Mouse (Mus musculus) heart, postnatal 25 days (tissue): ENCODE results near the gene Mettl7b. TPM values are rescaled to one million over a fixed set of nuclear protein-coding genes. Genes with fewer than 3 reads are reported as not detected.
A peak's percentile ranks its signal among the peaks of the same experiment; 100 is the strongest.

Source experiments
- DNase-seq: peaks from one replicate; pipeline ENCODE4 v3.0.0; 2022; ENCODE audit warnings: low spot score
- intact Hi-C: fragments of 180-260 bp; cut with DNase I; formaldehyde crosslinking; loops from one replicate; pipeline ENCODE4 v1.15.1; 2025
- total RNA-seq, 2 experiments: library from RNA; stranded (reverse); gene quantifications; 2 replicates each; pipeline ENCODE4 v1.2.3; 2021

The Mettl7b gene
- total RNA-seq, 2 experiments from 2014 or later, result not detected

DNA sequence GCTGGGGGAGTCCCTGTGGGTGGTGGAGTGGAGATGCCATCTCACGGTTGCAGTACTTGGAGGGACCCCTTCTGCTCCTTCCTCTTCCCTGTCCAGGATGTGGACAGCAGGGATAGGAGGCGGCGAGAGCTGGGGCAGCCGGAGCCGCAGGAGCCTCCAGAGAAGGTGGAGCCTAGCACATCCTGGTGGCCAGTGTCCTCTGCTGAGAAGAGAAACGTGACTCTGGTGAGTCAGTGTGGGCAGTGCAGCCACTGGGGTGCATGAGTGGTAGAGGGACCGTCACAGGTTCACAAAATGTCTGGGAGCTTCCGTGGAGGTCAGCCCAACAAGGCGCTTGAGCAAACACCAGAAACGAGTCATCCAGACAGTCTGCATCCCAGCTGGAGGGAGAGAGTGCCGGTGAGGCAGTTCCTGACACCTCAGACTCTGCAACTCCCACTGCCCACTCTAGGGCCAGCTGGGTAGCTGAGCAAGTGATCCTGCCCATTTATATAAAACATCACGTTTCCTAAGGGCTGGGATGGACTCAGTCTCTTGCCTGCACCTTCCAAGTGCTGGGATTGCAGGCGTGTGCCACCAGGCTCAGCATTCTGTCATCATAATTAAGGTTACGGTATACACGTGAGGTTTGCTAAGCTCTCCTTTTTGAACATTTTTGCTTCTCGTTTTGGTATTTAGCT lies 10.4 kb downstream of the Mettl7b start:
- DNase-seq, result no peak
- intact Hi-C loops, result no loop called here

GRCm38 (mm10) chr10:128947496-128947895 lies 13.3 kb downstream of the Mettl7b start:
- intact Hi-C loops, result loop anchor here (5.0 kb wide), 1 partner anchor 35 kb away; no protein-coding TSS in a partner anchor
- no peak for DNase-seq

DNA sequence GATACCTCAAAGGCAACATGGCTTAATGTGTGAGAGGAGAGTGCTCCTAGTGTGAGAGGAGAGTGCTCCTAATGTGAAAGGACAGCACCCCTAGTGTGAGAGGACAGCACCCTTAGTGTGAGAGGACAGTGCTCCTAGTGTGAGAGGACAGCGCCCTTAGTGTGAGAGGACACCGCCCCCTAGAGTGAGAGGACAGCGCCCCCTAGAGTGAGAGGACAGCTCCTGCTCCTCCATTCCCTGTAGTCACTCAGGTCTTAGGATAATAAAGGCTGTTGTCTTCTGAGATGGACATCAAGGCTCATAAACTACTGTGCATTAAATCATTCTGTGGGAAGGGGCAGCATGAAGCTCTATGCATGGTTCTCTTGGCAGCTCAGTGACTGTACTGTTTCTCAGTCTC lies 15.1 kb downstream of the Mettl7b start:
- intact Hi-C loops, result loop anchor here (5.0 kb wide), 1 partner anchor 33 kb away; no protein-coding TSS in a partner anchor
- DNase-seq, result no peak

- no peak for DNase-seq
- intact Hi-C loops, result no loop called here
Measured at GRCm38 (mm10) chr10:128940475-128941061, 20.2 kb downstream of the Mettl7b start.

DNA sequence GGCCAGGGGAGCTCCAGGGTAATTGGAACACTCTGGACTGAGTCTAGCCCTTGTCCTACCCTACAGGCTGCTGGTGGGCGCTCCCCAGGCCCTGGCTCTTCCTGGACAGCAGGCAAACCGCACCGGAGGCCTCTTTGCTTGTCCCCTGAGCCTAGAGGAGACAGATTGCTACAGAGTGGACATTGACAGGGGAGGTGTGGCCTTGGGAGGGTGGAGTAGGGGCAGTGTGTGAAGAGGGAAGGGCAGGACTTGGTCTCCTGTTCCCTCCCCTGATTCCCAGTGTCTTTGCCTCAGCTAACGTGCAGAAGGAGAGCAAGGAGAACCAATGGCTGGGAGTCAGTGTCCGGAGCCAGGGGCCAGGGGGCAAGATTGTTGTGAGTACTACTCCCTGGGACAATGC lies 21.8 kb downstream of the Mettl7b start:
- no peak for DNase-seq
- intact Hi-C loops, result loop anchor here (2.0 kb wide), 1 partner anchor 16 kb away; the partner anchor contains the start of gene Rdh5

- intact Hi-C loops, result loop anchor here (2.0 kb wide), 1 partner anchor 16 kb away; the partner anchor contains the start of gene Rdh5
- peak; percentile 51 for DNase-seq
Measured at GRCm38 (mm10) chr10:128938457-128938856, 22.3 kb downstream of the Mettl7b start.

DNA sequence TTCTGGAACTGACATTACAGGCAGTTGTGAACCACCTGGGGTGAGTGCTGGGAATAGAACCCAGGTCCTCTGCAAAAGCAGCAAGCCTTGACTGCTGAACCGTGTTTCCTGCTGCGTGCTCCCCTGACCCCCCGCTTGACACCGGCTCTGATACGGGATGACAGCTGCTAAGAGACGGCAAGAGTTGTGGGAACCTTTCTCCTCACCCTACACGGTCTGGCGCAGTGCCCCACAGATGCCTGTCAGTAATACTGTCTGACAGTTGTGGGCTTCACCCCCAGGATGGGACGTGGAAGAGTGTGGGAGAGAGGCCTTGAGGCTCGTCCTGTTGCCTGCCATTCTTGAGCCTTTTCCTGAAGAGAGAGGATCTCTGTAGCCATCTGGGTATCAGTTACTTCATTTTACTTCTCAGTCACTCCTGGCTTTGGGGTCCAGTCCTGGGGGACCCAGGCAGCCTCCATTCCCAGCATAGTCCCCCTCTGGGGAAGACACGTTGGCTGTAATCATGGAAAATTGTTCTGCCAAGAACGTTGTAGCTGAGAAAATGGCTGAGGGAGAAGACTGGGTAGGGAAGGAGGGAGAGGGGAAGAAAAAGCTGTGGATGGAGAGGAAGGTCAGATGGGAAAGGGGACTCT lies 22.9 kb downstream of the Mettl7b start:
- intact Hi-C loops, result loop anchor here (2.0 kb wide), 1 partner anchor 15 kb away; the partner anchor contains the start of gene Rdh5
- no peak for DNase-seq

DNA sequence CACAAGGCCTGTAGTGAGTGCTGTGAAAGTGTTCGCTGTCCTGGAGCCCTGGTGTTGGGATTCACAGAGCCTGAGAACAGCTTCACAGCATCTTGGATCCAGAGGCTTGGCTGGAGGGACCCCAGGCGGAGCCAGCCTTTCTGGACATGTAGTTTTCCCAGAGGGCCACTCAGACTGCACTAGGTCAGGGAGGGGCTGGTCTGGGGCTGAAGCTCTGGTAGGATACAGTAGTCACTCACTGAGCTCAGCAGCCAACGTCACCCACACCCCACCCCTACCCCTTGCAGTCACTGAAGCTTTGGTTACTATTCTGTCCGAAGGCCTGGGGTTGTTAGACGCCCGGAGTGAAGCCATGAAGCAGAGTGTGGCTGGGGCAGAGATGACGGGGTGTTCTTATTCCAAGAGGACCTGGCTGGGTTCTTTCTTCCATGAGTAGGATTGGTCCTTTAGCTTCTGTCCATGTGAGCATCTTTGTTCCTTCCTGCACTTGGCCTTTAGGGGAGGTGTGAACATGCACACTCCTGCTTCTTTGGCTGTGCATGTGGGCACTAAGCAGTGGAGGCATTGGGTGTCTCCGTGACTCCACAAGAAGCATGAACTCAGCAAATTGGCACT lies 24.9 kb downstream of the Mettl7b start:
- intact Hi-C loops, result no loop called here
- DNase-seq, result peak; percentile 48

- intact Hi-C loops, result loop anchor here (5.0 kb wide), 1 partner anchor 1908 kb away; no protein-coding TSS in a partner anchor
- DNase-seq, result no peak
Measured at GRCm38 (mm10) chr10:128934997-128935787, 25.6 kb downstream of the Mettl7b start.

DNA sequence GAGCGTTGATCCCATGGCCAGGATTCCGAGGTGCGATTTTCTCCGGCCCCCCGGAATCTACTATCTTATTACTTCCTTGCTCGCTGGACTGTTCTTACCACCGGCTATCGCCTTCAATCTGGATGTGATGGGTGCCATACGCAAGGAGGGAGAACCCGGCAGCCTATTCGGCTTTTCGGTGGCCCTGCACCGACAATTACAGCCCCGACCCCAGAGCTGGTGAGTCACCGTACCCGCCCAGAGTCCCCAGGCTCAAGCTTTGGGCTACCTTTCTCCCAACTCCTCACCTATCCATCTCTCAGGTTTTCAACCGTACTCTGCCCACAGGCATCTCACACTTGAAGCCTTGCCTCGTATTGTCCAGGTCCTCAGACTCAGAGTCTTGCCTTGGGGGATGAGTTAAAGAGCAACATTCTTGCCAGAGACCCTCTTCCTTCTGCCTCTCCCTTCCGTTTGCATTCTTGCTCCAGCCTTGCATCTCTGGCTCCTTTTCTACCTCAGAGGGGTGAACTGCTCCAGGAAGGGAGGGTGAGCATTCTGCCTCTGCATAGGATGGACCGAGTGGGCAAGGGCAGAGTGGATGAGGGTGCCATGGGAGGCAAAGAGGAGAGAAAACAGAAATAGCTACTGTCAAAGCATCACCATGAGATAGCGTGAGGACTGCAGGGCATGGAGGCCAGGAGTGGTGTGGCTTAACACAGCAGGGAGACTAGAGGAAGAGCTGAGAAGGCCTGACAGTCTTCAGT lies 26.6 kb downstream of the Mettl7b start:
- no peak for DNase-seq

GRCm38 (mm10) chr10:128933574-128933973 lies 27.2 kb downstream of the Mettl7b start, which contains the start of gene Itga7:
Itga7 (plus strand) TSS chr10:128933818.
- no peak for DNase-seq
- intact Hi-C loops, result loop anchor here (5.0 kb wide), 1 partner anchor 1906 kb away; no protein-coding TSS in a partner anchor

More for the DNA sequence above, 26.6 kb downstream of the Mettl7b start:
- intact Hi-C loops, result loop anchor here (5.0 kb wide), 1 partner anchor 1907 kb away; no protein-coding TSS in a partner anchor

DNA sequence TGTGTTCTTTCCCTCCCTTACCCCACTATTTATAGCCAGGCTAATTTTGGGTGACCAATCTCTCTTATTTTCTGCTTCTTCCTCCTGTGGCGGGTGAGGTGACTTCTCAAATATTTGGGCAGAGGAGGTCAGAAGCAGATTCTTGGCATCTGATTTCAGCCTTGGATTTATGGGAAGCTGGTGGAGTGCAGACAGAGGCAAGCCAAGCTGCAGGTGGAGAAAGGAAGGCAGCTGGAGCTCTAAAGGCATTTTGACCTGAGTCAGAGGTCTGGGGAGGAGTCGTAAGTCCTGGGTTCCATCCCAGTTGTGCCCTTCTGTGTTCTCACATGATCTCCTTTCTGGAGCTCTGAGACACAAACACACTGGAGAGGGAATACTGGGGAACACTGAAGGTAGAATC lies 29.3 kb downstream of the Mettl7b start:
- intact Hi-C loops, result loop anchor here (5.0 kb wide), 1 partner anchor 1904 kb away; no protein-coding TSS in a partner anchor
- no peak for DNase-seq

- intact Hi-C loops, result loop anchor here (5.0 kb wide), 1 partner anchor 1903 kb away; no protein-coding TSS in a partner anchor
- DNase-seq, result no peak
Measured at GRCm38 (mm10) chr10:128929638-128930378, 31.0 kb downstream of the Mettl7b start.

DNA sequence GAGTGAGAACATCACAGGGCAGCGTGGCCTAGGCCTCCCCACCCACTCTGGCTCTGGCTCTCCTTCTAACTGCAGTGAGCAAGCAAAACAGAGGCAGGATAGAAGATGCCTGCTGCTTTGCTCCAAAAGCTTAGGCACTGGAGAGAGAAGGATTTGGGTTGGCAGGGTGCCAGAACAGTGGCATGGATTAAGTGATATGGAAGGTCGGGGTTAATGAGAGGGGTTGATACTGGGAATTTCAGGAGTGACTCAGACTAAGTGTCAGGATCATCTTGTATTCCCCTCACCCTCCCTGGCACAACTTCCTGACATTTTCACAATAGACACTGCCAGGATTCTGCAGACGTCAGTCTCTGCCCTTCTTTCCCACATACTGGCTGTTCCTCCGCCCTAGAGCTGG lies 32.4 kb downstream of the Mettl7b start:
- intact Hi-C loops, result no loop called here

GRCm38 (mm10) chr10:128923935-128924334 lies 36.9 kb downstream of the Mettl7b start, which contains the start of gene Bloc1s1:
Bloc1s1 (minus strand) TSS chr10:128924035.
- no peak for DNase-seq
- intact Hi-C loops, result loop anchor here (2.0 kb wide), 1 partner anchor 15 kb away; no protein-coding TSS in a partner anchor

More for the DNA sequence above, 32.4 kb downstream of the Mettl7b start:
- DNase-seq, result no peak

DNA sequence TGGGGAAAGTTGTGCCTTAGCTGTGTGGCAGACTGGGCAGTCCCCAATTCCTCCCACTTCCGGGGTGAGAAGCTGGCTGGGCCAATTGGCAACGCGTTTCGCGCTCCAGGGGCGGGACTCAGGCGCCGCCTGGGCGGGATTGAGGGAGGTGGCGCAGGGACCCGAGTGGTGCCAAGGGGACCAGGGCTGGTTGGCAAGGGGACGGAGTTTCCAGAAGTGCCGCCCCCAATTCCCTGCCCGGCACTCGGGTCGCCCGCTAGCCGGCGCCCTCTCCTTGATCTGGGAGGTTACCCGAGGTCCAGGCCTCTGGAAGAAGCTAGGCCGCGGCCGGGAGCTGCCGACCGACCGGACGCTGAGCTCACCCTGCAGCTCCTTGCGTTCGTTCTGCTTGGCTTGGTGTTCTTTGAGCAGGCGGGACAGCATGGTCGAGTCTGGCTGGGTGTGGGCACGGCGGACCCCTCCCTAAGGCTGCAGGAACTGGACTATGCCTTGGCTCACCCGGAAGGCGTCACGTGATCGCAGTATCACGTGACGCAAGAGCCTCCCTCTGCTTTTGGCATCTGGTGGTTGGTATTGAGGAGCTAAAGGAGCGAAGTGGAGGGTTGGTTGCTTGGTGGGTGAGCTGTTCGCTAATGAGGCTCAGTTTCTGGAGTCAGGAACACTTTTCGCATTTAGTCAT lies 37.6 kb downstream of the Mettl7b start:
- DNase-seq, result peak; percentile 94
- intact Hi-C loops, result loop anchor here (2.0 kb wide), 1 partner anchor 16 kb away; no protein-coding TSS in a partner anchor

DNA sequence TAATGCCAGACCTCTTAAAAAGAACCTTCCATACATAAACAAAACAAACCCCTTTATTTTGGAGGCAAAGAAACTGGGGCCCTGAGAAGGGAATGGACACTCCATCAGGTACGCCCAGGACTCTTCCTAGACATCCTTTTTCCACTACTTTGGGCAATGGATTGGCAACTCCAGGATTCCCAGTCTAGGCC lies 38.1 kb downstream of the Mettl7b start, which contains the start of gene Rdh5:
Rdh5 (minus strand) TSS at position 67 of the 191 bp plus-strand sequence.
- DNase-seq, result no peak
- intact Hi-C loops, result loop anchor here (2.0 kb wide), 1 partner anchor 16 kb away; no protein-coding TSS in a partner anchor
